Mouse (Mus musculus) erythroblast, embryonic 14.5 days (primary cell): ENCODE measurements around the gene Omt2a.
"Not testable (repeated sequence)": the region's sequence is repeated elsewhere in the genome, so short reads cannot be mapped to it uniquely, and the experiment has no call there.

ENCODE experiments used
- GATA1 ChIP-seq: IDR thresholded peaks from 2 replicates; pipeline ENCODE4 v1.6.1; 2012; ENCODE audit warnings: low read length, inconsistent platforms, mixed read lengths
- TAL1 ChIP-seq: IDR thresholded peaks from 3 replicates; pipeline ENCODE4 v1.6.1; 2012; ENCODE audit warnings: low read length, inconsistent platforms, mixed read lengths

- not testable (repeated sequence) for TF ChIP-seq GATA1, TAL1
These were observed 43.7 kb downstream of the Omt2a start for GRCm38 (mm10) chr9:78270945-78271344.
